Mouse (Mus musculus): Measurements from ENCODE around the gene Orai2. TPM values are rescaled to one million over a fixed set of nuclear protein-coding genes. Genes with fewer than 3 reads are reported as not detected.

The Orai2 gene
- total RNA-seq, 2 experiments from 2014 or later = 57.1 to 60.1 TPM

Small RNA genes lying within 50 kb of the gene (microRNA-seq; reads per million reads assigned to microRNA genes)
- 0.67 to 1.5 reads per million in 2 experiments for gene Mir7035

Other genes with a start within 250 kb of the Orai2 start
- gene Ywhag, start 236.1 kb downstream of the Orai2 start, total RNA-seq (2021) = 1,000 to 10,000 TPM; 1,217 to 1,308 TPM
- 1 to 10 TPM; 2.0 to 2.3 TPM for gene Ssc4d, start 196.2 kb downstream of the Orai2 start, total RNA-seq (2021)
- not detected for gene Zp3, start 190.6 kb downstream of the Orai2 start, total RNA-seq (2021)
- gene Dtx2, start 175.9 kb downstream of the Orai2 start, total RNA-seq (2021) = 1 to 10 TPM; 8.5 to 8.7 TPM
- not detected for gene Upk3b, start 132.2 kb downstream of the Orai2 start, total RNA-seq (2021)
- gene Upk3bl, start 116.2 kb downstream of the Orai2 start, total RNA-seq (2021) = not detected
- 1 to 10 TPM; 3.5 to 5.0 TPM for gene Rasa4, start 86.8 kb downstream of the Orai2 start, total RNA-seq (2021)
- gene Polr2j, start 54.1 kb downstream of the Orai2 start, total RNA-seq (2021) = 10 to 100 TPM; 71.5 to 83.9 TPM
- 10 to 100 TPM; 13.3 TPM for gene Lrwd1, start 34.6 kb downstream of the Orai2 start, total RNA-seq (2021)
- gene Alkbh4, start 34.6 kb downstream of the Orai2 start, total RNA-seq (2021) = 1 to 10 TPM; 8.1 to 9.4 TPM
- gene Prkrip1, start 28.2 kb upstream of the Orai2 start, total RNA-seq (2021) = 10 to 100 TPM; 36.8 to 37.1 TPM
- 1 to 10 TPM; 7.2 to 8.2 TPM for gene Sh2b2, start 75.8 kb upstream of the Orai2 start, total RNA-seq (2021)